Mouse (Mus musculus): ENCODE results near the gene Cacnb1. TPM values are rescaled to one million over a fixed set of nuclear protein-coding genes. Genes with fewer than 3 reads are reported as not detected.

The Cacnb1 gene
- polyA plus RNA-seq, 1 experiment from 2014 or later = 5.1 TPM

GRCm38 (mm10) chr11:97998074-97998793 is 24.6 kb downstream of the Cacnb1 start:
- Histone ChIP-seq H3K36me3 (ENCODE audit: control insufficient read depth, insufficient read depth, low read length) (no peaks in the 10 kb centered on the region; the same call in 1 of the 2 replicates), H3K27me3 (replicated peaks; ENCODE audit: control insufficient read depth, insufficient read depth, low read length) (peaks cover 12% of the 10 kb centered on the region; the same call in 1 of the 2 replicates), H3K27ac (ENCODE audit: low read length) (no peak overlapping the region), H3K4me1 (ENCODE audit: control insufficient read depth, insufficient read depth, low read length) (peaks cover 20% of the 10 kb centered on the region), H3K9ac (ENCODE audit: low read depth, low read length) (no peak overlapping the region), H3K4me2 (ENCODE audit: low read depth, low read length) (no peak overlapping the region), H3K4me3 (ENCODE audit: low read length) (no peak overlapping the region), H3K9me3 (ENCODE audit: control insufficient read depth, low read length) (no peaks in the 10 kb centered on the region)
- 76% methylated on average over 11 of the region's 11 CpGs for WGBS
- no peak for ATAC-seq

GRCm38 (mm10) chr11:97997387-97997960 is 25.4 kb downstream of the Cacnb1 start:
- no peaks in the 10 kb centered on the region for H3K36me3 ChIP-seq (ENCODE audit: control insufficient read depth, insufficient read depth, low read length)
- H3K9me3 ChIP-seq (ENCODE audit: control insufficient read depth, low read length) = no peaks in the 10 kb centered on the region
- 0 out of 2 replicates have a peak overlapping the region, but pooled peaks have one; percentile 29 for H3K9ac ChIP-seq (ENCODE audit: low read depth, low read length)
- H3K27ac ChIP-seq (ENCODE audit: low read length) = no peak overlapping the region
- ATAC-seq = no peak
- H3K4me2 ChIP-seq (ENCODE audit: low read depth, low read length) = no peak overlapping the region
- H3K27me3 ChIP-seq (replicated peaks; ENCODE audit: control insufficient read depth, insufficient read depth, low read length) = peaks cover 12% of the 10 kb centered on the region; the same call in 1 of the 2 replicates
- H3K4me3 ChIP-seq (ENCODE audit: low read length) = no peak overlapping the region
- peaks cover 16% of the 10 kb centered on the region for H3K4me1 ChIP-seq (ENCODE audit: control insufficient read depth, insufficient read depth, low read length)
- WGBS = 73% methylated on average over 8 of the region's 8 CpGs

- no peaks in the 10 kb centered on the region for H3K36me3 ChIP-seq (ENCODE audit: control insufficient read depth, insufficient read depth, low read length)
- 69% methylated on average over 1 of the region's 1 CpGs for WGBS
- H3K9ac ChIP-seq (ENCODE audit: low read depth, low read length) = no peak overlapping the region
- no peak overlapping the region for H3K4me2 ChIP-seq (ENCODE audit: low read depth, low read length)
- ATAC-seq = no peak
- no peak overlapping the region for H3K27ac ChIP-seq (ENCODE audit: low read length)
- H3K4me3 ChIP-seq (ENCODE audit: low read length) = no peak overlapping the region
- H3K9me3 ChIP-seq (ENCODE audit: control insufficient read depth, low read length) = no peaks in the 10 kb centered on the region
- peaks cover 6% of the 10 kb centered on the region; the same call in 1 of the 2 replicates for H3K27me3 ChIP-seq (replicated peaks; ENCODE audit: control insufficient read depth, insufficient read depth, low read length)
- H3K4me1 ChIP-seq (ENCODE audit: control insufficient read depth, insufficient read depth, low read length) = peaks cover 16% of the 10 kb centered on the region
Observed at GRCm38 (mm10) chr11:97996691-97997090, 26.1 kb downstream of the Cacnb1 start.

- Histone ChIP-seq H3K4me1 (ENCODE audit: control insufficient read depth, insufficient read depth, low read length) (peaks cover 16% of the 10 kb centered on the region), H3K27me3 (replicated peaks; ENCODE audit: control insufficient read depth, insufficient read depth, low read length) (no peaks in the 10 kb centered on the region), H3K27ac (ENCODE audit: low read length) (0 out of 2 replicates have a peak within 1 kb of the TSS, but pooled peaks have one; percentile 14), H3K9me3 (ENCODE audit: control insufficient read depth, low read length) (no peaks in the 10 kb centered on the region), H3K9ac (ENCODE audit: low read depth, low read length) (peak within 1 kb of the TSS; percentile 65), H3K4me3 (ENCODE audit: low read length) (peak within 1 kb of the TSS; percentile 55), H3K36me3 (ENCODE audit: control insufficient read depth, insufficient read depth, low read length) (no peaks in the 10 kb centered on the region), H3K4me2 (ENCODE audit: low read depth, low read length) (peak within 1 kb of the TSS; percentile 94)
- ATAC-seq = peak; percentile 64
- WGBS = 3% methylated on average over 26 of the region's 26 CpGs
Observed at GRCm38 (mm10) chr11:97995564-97996288, 27.1 kb downstream of the Cacnb1 start, which contains the start of gene Arl5c. Gene Arl5c (minus strand): TSS chr11:97996181.

- Histone ChIP-seq H3K27me3 (replicated peaks; ENCODE audit: control insufficient read depth, insufficient read depth, low read length) (no peaks in the 10 kb centered on the region), H3K36me3 (ENCODE audit: control insufficient read depth, insufficient read depth, low read length) (no peaks in the 10 kb centered on the region), H3K4me2 (ENCODE audit: low read depth, low read length) (peak overlapping the region; percentile 94), H3K4me1 (ENCODE audit: control insufficient read depth, insufficient read depth, low read length) (peaks cover 21% of the 10 kb centered on the region), H3K9ac (ENCODE audit: low read depth, low read length) (peak overlapping the region; percentile 65), H3K4me3 (ENCODE audit: low read length) (peak overlapping the region; percentile 55), H3K9me3 (ENCODE audit: control insufficient read depth, low read length) (no peaks in the 10 kb centered on the region), H3K27ac (ENCODE audit: low read length) (no peak overlapping the region)
- 8% methylated on average over 13 of the region's 13 CpGs for WGBS
- ATAC-seq = peak; percentile 57
Observed at GRCm38 (mm10) chr11:97994539-97995100, 28.2 kb downstream of the Cacnb1 start.

GRCm38 (mm10) chr11:97988530-97989096 is 34.2 kb downstream of the Cacnb1 start:
- under 1% methylated on average over 26 of the region's 26 CpGs for WGBS
- ATAC-seq = peak; percentile 87
- peak overlapping the region; percentile 84 for H3K9ac ChIP-seq (ENCODE audit: low read depth, low read length)

GRCm38 (mm10) chr11:97987551-97988526 is 35.0 kb downstream of the Cacnb1 start:
- peak overlapping the region; percentile 84 for H3K9ac ChIP-seq (ENCODE audit: low read depth, low read length)
- H3K27me3 ChIP-seq (replicated peaks; ENCODE audit: control insufficient read depth, insufficient read depth, low read length) = peaks cover 18% of the 10 kb centered on the region
- ATAC-seq = peak; percentile 89
- no peaks in the 10 kb centered on the region for H3K9me3 ChIP-seq (ENCODE audit: control insufficient read depth, low read length)
- peaks cover 15% of the 10 kb centered on the region for H3K4me1 ChIP-seq (ENCODE audit: control insufficient read depth, insufficient read depth, low read length)
- H3K4me3 ChIP-seq (ENCODE audit: low read length) = peak overlapping the region; percentile 92
- H3K4me2 ChIP-seq (ENCODE audit: low read depth, low read length) = peak overlapping the region; percentile 95
- no peaks in the 10 kb centered on the region for H3K36me3 ChIP-seq (ENCODE audit: control insufficient read depth, insufficient read depth, low read length)
- under 1% methylated on average over 42 of the region's 42 CpGs for WGBS
- peak overlapping the region; percentile 91 for H3K27ac ChIP-seq (ENCODE audit: low read length)

More at GRCm38 (mm10) chr11:97988530-97989096, 34.2 kb downstream of the Cacnb1 start:
- Histone ChIP-seq H3K27ac (ENCODE audit: low read length) (peak overlapping the region; percentile 91), H3K9me3 (ENCODE audit: control insufficient read depth, low read length) (no peaks in the 10 kb centered on the region), H3K4me3 (ENCODE audit: low read length) (peak overlapping the region; percentile 92), H3K4me1 (ENCODE audit: control insufficient read depth, insufficient read depth, low read length) (peaks cover 15% of the 10 kb centered on the region), H3K36me3 (ENCODE audit: control insufficient read depth, insufficient read depth, low read length) (no peaks in the 10 kb centered on the region), H3K27me3 (replicated peaks; ENCODE audit: control insufficient read depth, insufficient read depth, low read length) (peaks cover 18% of the 10 kb centered on the region), H3K4me2 (ENCODE audit: low read depth, low read length) (peak overlapping the region; percentile 63)

- 31% methylated on average over 12 of the region's 17 CpGs for WGBS
- no peak overlapping the region for H3K27ac ChIP-seq (ENCODE audit: low read length)
- peak overlapping the region; percentile 68 for H3K9ac ChIP-seq (ENCODE audit: low read depth, low read length)
Observed at GRCm38 (mm10) chr11:97986738-97987465, 35.9 kb downstream of the Cacnb1 start.

More at GRCm38 (mm10) chr11:97986738-97987465, 35.9 kb downstream of the Cacnb1 start:
- Histone ChIP-seq H3K27me3 (replicated peaks; ENCODE audit: control insufficient read depth, insufficient read depth, low read length) (peaks cover 18% of the 10 kb centered on the region), H3K36me3 (ENCODE audit: control insufficient read depth, insufficient read depth, low read length) (no peaks in the 10 kb centered on the region), H3K9me3 (ENCODE audit: control insufficient read depth, low read length) (no peaks in the 10 kb centered on the region), H3K4me3 (ENCODE audit: low read length) (peak overlapping the region; percentile 92), H3K4me1 (ENCODE audit: control insufficient read depth, insufficient read depth, low read length) (peaks cover 15% of the 10 kb centered on the region), H3K4me2 (ENCODE audit: low read depth, low read length) (peak overlapping the region; percentile 95)
- ATAC-seq = no peak
